Mouse (Mus musculus) heart, postnatal 0 days (tissue): Measurements from ENCODE around the gene Raver2.

ENCODE experiments used
- CTCF ChIP-seq: IDR thresholded peaks from 2 replicates; pipeline ENCODE4 v1.5.1; 2016; ENCODE audit warnings: antibody characterized with exemption, control low read depth, low read depth
- EP300 ChIP-seq: IDR thresholded peaks from 2 replicates; pipeline ENCODE4 v1.6.1; 2016; ENCODE audit warnings: antibody characterized with exemption, low read depth

- TF ChIP-seq CTCF (no peak), EP300 (no peak)
Measured at GRCm38 (mm10) chr4:101177796-101178195, 109.0 kb downstream of the Raver2 start.
